Mouse (Mus musculus): Measurements from ENCODE around the gene Ggt6.
"Not testable (repeated sequence)": the region's sequence is repeated elsewhere in the genome, so short reads cannot be mapped to it uniquely, and the experiment has no call there.

The Ggt6 gene

DNA sequence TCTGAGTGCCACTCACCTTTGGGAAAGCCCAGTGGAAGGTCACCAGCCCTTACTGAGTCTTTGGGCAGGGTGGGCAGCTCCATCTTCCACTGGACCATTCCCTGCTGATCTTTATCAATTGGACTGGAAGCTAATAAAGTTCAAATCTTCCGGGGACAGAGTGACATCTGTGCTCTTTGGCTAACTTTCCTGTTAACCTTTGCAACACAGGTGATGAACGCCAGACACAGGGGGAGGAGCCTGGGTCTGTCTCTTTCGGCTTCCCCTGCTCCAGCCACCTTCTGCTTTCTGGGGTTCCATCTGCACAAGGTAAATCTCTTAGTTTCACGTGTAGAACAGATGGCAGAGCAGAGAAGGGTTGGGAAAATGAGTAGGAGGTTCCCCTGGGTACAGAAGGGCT is 3.1 kb downstream of the Ggt6 start:
- DNase-seq (ENCODE audit: low spot score): no peak

- not testable (repeated sequence) for DNase-seq (ENCODE audit: low spot score)
Observed at GRCm38 (mm10) chr11:72440597-72440964, 5.3 kb downstream of the Ggt6 start.

GRCm38 (mm10) chr11:72440965-72441664 is 5.8 kb downstream of the Ggt6 start, which contains the start of gene Mybbp1a:
TSS of gene Mybbp1a (plus strand) at chr11:72441355.
- peak; percentile 98 for DNase-seq (ENCODE audit: low spot score)

GRCm38 (mm10) chr11:72446311-72447105 is 11.2 kb downstream of the Ggt6 start:
- no peak for DNase-seq (ENCODE audit: low spot score)

GRCm38 (mm10) chr11:72447475-72447874 is 12.1 kb downstream of the Ggt6 start:
- no peak for DNase-seq (ENCODE audit: low spot score)

- no peak for DNase-seq (ENCODE audit: low spot score)
Observed at GRCm38 (mm10) chr11:72452140-72452665, 16.9 kb downstream of the Ggt6 start.

DNA sequence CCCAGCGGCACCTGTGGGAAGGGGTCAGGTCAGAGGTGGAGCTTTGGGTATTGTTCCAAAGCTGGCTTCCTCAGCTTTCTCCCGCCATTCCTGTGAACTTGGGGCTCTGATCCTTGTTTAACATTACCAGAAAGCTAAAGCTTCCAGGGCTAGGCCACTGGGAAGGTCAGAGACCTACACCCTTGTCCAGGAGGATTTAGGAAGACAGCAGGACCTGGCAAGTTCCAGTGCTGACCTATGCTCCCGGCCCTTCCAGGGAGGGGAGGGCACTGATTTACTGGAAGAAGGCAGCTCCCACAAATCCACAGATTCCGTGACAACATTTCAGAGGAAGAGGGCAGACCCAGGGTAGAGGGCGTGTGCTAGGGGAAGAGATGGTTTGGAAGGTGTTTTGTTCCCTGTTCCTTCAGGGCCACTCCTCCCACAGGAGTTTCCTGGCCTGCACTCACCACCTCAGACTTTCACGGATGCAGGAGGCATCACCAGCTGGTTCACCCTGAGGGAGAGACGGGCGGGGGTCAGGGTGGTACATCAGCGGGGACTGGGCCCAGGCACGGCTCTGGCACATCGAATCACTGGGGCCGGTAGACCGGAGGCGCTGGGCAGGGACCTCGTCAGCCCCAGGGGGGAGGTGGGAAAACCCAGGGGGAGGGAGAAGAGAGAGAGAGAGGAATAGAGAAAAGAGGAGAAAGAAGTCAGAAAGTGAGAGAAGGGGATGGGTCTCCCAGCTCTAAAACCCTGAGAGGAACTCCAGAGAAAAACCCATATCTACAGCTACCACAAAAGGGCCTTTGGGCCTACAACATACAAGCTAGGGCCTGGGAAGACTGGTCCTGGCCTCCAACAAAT is 18.0 kb downstream of the Ggt6 start:
- DNase-seq (ENCODE audit: low spot score): no peak

DNA sequence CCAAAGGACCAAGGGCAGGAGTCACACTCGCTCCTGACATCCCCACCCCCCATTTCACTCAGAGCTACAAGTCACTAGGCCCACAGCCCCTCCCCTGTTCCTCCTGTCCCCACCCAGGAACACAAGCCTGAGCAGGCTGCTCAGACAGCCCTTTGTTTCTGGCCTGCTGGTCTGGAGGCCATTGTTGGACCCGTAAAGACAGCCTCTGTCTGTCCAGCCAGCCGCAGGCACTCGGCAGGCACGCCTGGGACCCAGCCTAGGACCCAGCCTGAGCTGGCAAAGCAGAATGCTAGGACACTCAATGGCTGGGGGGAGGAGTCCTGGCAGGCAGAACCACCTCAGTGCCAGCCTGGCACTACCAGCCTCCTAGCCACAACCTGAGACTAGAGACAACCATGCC is 20.4 kb downstream of the Ggt6 start:
- no peak for DNase-seq (ENCODE audit: low spot score)

GRCm38 (mm10) chr11:72457995-72458496 is 22.7 kb downstream of the Ggt6 start:
- peak; percentile 75 for DNase-seq (ENCODE audit: low spot score)

- DNase-seq (ENCODE audit: low spot score): no peak
Observed at GRCm38 (mm10) chr11:72458502-72458901, 23.2 kb downstream of the Ggt6 start.

GRCm38 (mm10) chr11:72461500-72461981 is 26.2 kb downstream of the Ggt6 start:
- peak; percentile 41 for DNase-seq (ENCODE audit: low spot score)

GRCm38 (mm10) chr11:72464821-72465220 is 29.5 kb downstream of the Ggt6 start:
- no peak for DNase-seq (ENCODE audit: low spot score)

DNA sequence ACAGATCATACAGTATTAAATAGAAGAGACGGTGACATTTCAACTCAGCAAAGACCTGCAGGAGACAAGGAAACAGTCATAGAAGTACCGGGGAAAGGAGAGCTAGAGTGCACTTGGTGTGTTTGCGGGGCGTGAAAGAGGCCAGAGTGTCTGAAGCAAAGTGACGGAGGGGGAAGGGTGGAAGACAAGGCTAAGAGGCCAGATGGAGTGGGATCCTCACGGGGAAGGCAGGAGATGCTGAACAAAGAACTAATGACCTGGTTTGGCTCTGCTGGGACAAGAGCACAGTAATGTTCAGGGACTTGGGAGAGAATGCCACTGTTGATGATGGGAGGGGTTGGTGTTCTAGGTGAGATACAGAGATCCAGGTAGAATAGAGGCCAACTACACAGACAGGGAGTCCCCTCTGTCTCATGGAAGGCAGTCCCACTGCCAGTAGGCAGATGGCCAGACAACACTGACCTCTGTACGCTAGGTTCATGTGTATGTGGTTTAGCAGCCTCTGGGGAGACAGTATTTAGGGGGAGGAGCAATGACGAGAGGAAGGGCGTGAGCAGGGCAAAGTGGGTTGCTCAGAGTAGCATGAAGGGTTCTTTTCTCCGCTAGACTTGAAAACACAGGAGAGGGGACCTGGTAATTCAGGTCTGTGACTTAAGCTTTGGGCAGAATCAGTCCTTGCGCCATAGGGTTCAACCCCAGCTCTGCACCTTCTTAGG is 30.8 kb downstream of the Ggt6 start:
- peak; percentile 72 for DNase-seq (ENCODE audit: low spot score)

- DNase-seq (ENCODE audit: low spot score): peak; percentile 82
Observed at GRCm38 (mm10) chr11:72466694-72467507, 31.6 kb downstream of the Ggt6 start.

DNA sequence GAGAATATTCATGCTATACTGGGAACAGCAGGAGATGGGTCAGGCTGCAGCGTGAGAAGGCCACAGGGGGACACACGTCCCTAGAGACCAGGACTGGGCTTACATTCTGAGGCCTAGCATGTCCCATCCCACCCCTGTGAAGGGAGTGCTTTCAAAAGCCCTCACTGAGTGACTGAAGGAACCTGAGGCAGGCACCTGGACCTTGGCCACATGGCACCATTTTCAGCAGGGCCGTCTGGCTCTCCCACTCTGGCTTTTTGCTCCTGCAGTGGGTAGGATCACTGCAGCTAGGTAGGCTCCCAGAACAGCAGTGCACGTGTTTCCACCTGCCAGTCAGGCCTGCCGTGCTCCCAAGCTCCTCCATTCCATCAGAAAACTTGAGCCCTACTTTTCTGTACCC is 33.2 kb downstream of the Ggt6 start:
- DNase-seq (ENCODE audit: low spot score): no peak

- DNase-seq (ENCODE audit: low spot score): peak; percentile 92
Observed at GRCm38 (mm10) chr11:72469217-72469616, 33.9 kb downstream of the Ggt6 start.

DNA sequence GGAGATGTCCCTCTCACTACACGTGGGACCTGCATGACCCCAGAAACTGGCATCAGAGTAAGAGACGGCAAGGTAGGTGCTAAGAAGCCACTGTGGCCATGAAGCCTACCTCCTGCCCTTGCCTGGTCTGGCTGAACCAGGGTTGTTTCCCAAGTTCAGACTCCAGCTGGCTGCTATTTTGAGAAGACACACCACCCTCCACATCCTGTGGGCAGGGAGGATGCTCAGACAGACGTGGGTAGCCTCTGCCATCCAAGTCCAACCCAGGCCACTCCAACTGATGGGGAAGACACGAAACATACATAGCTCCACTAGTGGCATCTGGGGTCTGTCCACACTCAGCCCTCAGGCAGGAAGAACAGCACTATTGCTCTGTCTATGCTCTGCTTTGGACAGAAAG is 34.7 kb downstream of the Ggt6 start:
- no peak for DNase-seq (ENCODE audit: low spot score)

GRCm38 (mm10) chr11:72471381-72471780 is 36.1 kb downstream of the Ggt6 start:
- no peak for DNase-seq (ENCODE audit: low spot score)

GRCm38 (mm10) chr11:72473540-72473939 is 38.2 kb downstream of the Ggt6 start:
- DNase-seq (ENCODE audit: low spot score): no peak

DNA sequence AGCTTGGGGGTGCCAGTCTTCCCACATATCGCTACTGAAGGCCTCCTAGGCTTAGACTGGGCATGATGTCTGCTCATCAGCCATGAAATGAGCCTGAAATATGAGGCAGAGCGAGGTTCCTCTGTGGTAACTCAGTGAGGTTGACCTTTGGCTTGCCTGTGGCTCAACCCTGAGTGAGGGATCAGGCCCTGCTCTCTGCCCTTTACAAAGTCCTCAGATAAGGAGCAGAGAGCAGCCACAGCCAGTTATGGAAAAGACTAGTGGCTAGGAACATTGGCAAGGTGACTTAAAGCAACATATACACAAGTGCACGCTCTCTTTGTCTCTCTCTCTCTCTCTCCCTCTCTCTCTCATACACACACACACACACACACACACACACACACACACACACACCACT is 39.6 kb downstream of the Ggt6 start:
- DNase-seq (ENCODE audit: low spot score): no peak

Data from lung, postnatal 25 days (tissue).